Mouse (Mus musculus): ENCODE measurements around the gene Ift22. TPM values are rescaled to one million over a fixed set of nuclear protein-coding genes. Genes with fewer than 3 reads are reported as not detected.

Ift22 gene
- polyA plus RNA-seq, 1 experiment from 2014 or later = 78.8 TPM

DNA sequence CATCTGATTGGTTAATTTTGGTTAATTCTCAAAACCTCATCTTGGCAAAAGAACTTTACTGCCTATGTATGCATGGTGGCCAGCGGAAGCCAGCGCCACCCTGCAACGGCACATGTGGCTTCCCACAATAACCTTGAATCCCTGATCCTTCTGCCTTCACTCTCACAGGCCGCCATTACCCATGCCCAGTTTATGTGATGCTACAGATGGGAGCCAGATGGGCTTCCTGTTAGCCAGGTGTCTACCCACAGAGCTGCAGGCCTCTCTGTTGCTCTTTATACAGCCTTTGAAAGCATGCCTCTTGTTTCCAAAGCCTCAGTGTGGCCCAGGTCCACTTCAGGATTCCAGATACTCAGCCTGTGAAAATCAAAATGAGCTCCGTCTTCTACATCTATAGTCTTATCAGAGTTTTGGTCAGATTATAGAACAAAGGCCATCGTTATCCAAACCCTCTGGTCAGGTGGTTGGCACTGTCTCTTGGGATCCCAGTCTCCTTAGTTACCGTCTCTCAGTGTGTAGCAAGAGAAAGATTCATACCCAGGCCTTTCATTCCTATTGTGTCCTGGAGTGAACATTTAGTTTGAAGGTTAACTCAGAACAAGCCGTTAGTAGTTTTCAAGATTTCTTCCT lies 9.8 kb downstream of the Ift22 start:
- 96% methylated on average over 8 of the region's 8 CpGs for WGBS

DNA sequence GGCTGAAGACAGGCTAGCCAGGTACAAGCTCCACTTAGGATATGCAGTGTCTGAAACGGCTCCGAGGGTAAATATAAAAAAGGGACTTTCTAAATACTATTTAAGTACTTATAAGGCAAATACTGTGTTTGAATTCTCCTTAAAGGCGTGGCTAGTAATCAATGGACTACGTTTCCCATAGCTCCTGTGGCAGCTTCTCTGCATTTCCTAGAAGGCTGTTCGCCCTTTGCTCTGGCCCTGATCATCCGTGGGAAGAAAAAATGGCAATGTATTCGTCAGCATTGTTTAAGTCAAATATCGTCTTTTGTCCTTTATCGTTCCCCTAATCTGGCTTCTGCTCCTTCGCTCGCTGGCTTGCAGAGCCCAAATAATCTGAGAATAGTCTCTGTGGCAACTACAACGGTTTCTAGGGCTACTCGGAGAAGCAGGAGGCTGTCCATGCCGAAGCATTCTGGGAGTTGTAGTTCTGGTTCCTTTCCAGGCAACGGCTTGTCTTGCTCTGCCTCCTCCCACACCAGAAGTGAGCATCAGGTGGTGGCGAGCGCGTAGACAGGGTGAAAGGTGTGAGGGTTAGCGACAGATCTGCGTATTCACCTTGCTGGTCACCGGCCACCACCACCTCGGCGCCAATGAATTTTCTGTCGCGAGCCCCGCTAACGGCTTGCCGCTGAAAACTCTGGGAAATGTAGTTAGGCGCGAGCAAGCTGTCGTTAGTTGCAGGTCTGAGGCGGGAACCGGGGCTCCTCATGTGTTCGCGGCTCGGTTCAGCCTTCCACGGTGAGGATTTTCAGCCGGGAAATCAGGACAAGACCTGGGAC lies 10.9 kb downstream of the Ift22 start:
- H3K4me2 ChIP-seq = peak overlapping the region; percentile 88
- peaks cover 7% of the 10 kb centered on the region for H3K4me1 ChIP-seq
- H3K27me3 ChIP-seq = no peaks in the 10 kb centered on the region
- H3K9me3 ChIP-seq (replicated peaks) = no peaks in the 10 kb centered on the region
- peaks cover under 1% of the 10 kb centered on the region; the same call in 1 of the 2 replicates for H3K36me3 ChIP-seq
- 3% methylated on average over 38 of the region's 38 CpGs for WGBS
- peak overlapping the region; percentile 47 for H3K9ac ChIP-seq
- peak overlapping the region; percentile 41; the same call in 1 of the 2 replicates for H3K27ac ChIP-seq
- peak; percentile 94 for ATAC-seq (replicated peaks; ENCODE audit: low FRiP score)
- peak overlapping the region; percentile 63 for H3K4me3 ChIP-seq (replicated peaks)

More for the DNA sequence above, 9.8 kb downstream of the Ift22 start:
- no peaks in the 10 kb centered on the region for H3K27me3 ChIP-seq
- H3K9me3 ChIP-seq (replicated peaks) = no peaks in the 10 kb centered on the region
- peaks cover 12% of the 10 kb centered on the region for H3K36me3 ChIP-seq
- H3K4me3 ChIP-seq (replicated peaks) = no peak overlapping the region
- no peak overlapping the region for H3K27ac ChIP-seq
- H3K9ac ChIP-seq = no peak overlapping the region
- ATAC-seq (replicated peaks; ENCODE audit: low FRiP score) = no peak
- H3K4me1 ChIP-seq = peaks cover 7% of the 10 kb centered on the region
- H3K4me2 ChIP-seq = no peak overlapping the region

DNA sequence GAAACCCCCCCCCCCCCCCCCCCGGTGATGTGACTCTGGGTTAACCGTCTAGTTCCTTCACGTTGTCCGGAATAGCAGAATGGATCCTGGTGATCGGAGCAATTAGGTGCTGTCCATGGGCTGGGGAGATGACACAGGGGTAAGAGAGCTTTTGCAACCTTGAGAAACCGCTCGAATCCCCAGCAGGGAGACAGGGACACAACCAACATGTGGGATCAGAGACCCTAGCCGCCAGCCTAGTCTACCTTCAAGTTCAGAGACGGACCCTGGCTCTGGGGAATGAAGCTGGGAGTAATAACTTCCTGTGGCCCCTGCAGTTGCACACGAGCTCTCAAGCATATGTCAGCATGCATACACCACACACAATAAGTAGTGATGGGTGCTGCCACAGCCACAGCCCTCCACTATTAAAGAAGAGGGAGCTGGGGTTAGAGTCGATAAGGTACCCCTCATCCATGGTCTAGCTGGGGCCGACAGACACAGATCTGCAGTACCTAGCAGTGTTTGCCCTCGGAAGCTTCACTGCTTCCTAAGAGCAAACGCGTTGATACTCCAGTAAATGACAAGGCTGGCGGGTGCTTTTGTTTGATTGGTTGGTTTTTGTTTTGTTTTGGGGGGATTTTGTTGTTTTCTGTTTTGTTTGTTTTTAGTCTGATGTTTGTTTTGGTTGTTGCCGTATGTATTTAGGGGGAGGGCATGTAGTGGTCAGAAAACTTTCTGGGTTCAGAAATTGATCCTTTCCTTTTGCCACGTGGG lies 11.8 kb downstream of the Ift22 start:
- H3K27ac ChIP-seq = no peak overlapping the region
- no peaks in the 10 kb centered on the region for H3K9me3 ChIP-seq (replicated peaks)
- no peaks in the 10 kb centered on the region for H3K27me3 ChIP-seq
- H3K4me3 ChIP-seq (replicated peaks) = peak overlapping the region; percentile 63
- H3K9ac ChIP-seq = peak overlapping the region; percentile 47
- H3K4me2 ChIP-seq = peak overlapping the region; percentile 88
- H3K4me1 ChIP-seq = peaks cover 7% of the 10 kb centered on the region
- 20% methylated on average over 17 of the region's 18 CpGs for WGBS
- peak; percentile 27 for ATAC-seq (replicated peaks; ENCODE audit: low FRiP score)
- H3K36me3 ChIP-seq = no peaks in the 10 kb centered on the region

DNA sequence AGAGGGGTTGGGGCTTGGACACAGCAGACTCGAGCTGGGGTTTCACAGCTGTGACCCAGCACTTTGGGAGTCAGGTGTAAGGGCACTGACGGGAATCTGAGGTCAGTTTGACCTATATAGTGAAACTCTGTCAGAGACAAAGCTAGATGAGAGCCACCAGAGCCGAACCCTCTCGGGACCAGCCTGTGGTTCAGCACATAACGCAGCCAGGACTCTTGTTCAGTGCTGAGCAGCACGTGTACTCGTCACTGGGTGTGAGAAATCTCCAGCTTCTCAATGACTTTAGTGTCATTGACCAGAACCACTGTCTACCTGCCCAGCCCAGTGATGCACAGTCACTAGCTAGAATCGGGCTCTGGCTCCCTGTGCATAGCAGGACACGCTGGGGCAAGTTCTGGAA lies 14.9 kb downstream of the Ift22 start:
- Histone ChIP-seq H3K4me1 (peaks cover 7% of the 10 kb centered on the region), H3K9me3 (replicated peaks) (no peaks in the 10 kb centered on the region), H3K27me3 (no peaks in the 10 kb centered on the region), H3K4me2 (no peak overlapping the region), H3K27ac (no peak overlapping the region), H3K9ac (no peak overlapping the region), H3K36me3 (peaks cover 13% of the 10 kb centered on the region; the same call in 1 of the 2 replicates), H3K4me3 (replicated peaks) (no peak overlapping the region)
- ATAC-seq (replicated peaks; ENCODE audit: low FRiP score) = no peak
- 83% methylated on average over 9 of the region's 9 CpGs for WGBS

DNA sequence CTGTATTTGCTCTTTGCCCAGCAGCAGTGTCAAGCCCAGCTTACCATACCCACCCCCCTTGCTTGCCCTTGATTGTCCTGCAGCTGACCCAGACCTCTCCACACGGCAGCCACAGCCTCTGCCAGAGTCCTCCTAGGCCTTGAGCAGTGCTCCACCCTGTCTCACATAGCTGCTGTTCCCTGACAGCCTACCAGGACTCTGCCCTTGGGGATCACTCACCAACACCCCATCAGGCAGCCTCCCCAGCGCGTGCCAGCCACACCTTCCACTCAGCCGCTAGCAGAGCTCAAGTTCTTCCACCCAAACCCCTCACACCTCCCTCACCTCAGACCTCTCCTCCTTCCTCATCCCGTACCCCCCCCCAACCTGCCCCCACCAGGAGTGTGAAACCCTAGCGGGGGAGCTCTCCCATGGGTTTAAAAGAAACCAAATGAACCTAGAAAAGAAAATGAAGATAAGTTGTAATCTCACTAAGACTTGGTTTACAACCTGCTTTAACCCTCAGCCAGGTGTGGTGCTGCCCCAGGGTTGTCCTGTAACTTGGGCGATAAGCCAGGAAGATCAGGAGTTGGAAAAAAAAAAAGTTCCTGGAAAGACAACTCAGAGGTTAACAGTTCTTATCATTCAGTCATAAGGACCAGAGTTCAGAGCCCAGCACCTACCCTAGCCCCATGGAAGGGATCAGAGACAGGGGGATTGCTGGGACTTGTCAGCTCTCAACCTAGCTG lies 16.0 kb downstream of the Ift22 start:
- H3K9ac ChIP-seq = no peak overlapping the region
- no peak overlapping the region for H3K4me2 ChIP-seq
- no peak overlapping the region for H3K27ac ChIP-seq
- H3K27me3 ChIP-seq = no peaks in the 10 kb centered on the region
- H3K4me1 ChIP-seq = peaks cover 7% of the 10 kb centered on the region
- no peak for ATAC-seq (replicated peaks; ENCODE audit: low FRiP score)
- H3K4me3 ChIP-seq (replicated peaks) = no peak overlapping the region
- peaks cover 13% of the 10 kb centered on the region; the same call in 1 of the 2 replicates for H3K36me3 ChIP-seq
- 72% methylated on average over 7 of the region's 7 CpGs for WGBS
- H3K9me3 ChIP-seq (replicated peaks) = no peaks in the 10 kb centered on the region

DNA sequence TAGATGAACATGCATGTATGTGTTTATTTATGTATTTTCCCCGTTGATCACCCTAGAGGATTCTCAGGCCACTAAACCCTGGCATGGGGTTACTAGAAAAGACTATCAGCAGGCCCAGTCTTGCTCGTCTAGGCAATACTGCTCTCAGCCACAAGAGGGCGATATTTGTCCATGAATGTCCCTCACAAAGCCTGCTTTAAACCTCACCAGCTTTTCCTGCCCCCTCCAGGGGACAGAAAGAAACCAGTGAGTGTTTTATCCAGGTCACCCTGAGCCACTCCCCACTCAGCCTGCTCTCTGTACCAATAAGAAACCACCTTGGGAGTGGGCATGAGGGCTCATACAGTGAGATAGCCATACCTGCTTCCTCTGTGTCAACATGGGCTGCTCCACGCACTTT lies 21.1 kb downstream of the Ift22 start:
- Histone ChIP-seq H3K36me3 (peaks cover 13% of the 10 kb centered on the region; the same call in 1 of the 2 replicates), H3K4me3 (replicated peaks) (no peak overlapping the region), H3K9ac (no peak overlapping the region), H3K4me2 (no peak overlapping the region), H3K27me3 (no peaks in the 10 kb centered on the region), H3K4me1 (no peaks in the 10 kb centered on the region), H3K27ac (no peak overlapping the region), H3K9me3 (replicated peaks) (no peaks in the 10 kb centered on the region)
- peak; percentile 71 for ATAC-seq (replicated peaks; ENCODE audit: low FRiP score)
- WGBS = 19% methylated on average over 4 of the region's 4 CpGs

DNA sequence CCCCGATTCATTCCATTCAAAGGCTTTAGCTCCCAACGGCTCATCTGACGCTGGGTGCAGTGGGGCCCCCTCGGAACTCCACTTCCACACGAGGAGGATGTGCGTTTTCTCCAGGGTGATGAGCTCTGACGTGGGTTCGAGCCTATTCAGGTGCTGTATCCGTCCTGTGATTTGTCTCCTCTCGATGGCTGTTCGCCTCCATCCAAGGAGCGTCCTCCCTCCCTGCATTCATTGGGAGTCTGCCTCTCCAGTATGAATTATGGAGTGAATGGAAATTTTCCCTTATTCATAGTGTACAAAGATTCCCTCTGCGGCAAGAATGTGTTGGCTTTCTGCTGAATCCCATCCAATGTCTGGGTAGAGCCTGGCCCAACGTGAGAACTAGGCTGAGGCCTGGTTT lies 23.9 kb downstream of the Ift22 start:
- no peak overlapping the region for H3K27ac ChIP-seq
- H3K9ac ChIP-seq = no peak overlapping the region
- no peak for ATAC-seq (replicated peaks; ENCODE audit: low FRiP score)
- H3K4me3 ChIP-seq (replicated peaks) = no peak overlapping the region
- H3K4me1 ChIP-seq = no peaks in the 10 kb centered on the region
- no peaks in the 10 kb centered on the region for H3K27me3 ChIP-seq
- no peak overlapping the region for H3K4me2 ChIP-seq
- no peaks in the 10 kb centered on the region for H3K9me3 ChIP-seq (replicated peaks)
- WGBS = 82% methylated on average over 14 of the region's 14 CpGs
- H3K36me3 ChIP-seq = peaks cover 1% of the 10 kb centered on the region; the same call in 1 of the 2 replicates

DNA sequence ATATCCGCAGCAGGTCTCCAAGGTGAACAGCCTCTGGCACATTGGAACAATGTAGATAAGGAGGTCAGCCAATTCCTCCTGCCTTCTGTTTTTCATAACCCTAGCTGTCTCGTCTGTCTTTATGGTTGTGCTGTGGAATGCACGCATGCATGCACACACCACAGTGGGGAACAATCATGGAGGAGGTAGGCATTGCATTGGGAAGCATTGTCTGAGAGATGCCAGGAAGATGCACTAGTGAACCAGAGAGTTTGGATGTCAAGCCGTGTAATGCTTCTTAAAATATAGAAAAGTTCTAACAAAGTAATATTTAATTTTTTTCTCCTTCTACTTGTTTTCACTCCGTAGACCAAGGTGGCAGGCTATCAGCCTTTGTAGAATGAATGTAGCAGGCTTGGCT lies 25.0 kb downstream of the Ift22 start:
- Histone ChIP-seq H3K27ac (no peak overlapping the region), H3K36me3 (no peaks in the 10 kb centered on the region), H3K9ac (no peak overlapping the region), H3K9me3 (replicated peaks) (no peaks in the 10 kb centered on the region), H3K4me2 (no peak overlapping the region), H3K4me1 (no peaks in the 10 kb centered on the region), H3K27me3 (no peaks in the 10 kb centered on the region), H3K4me3 (replicated peaks) (no peak overlapping the region)
- 75% methylated on average over 5 of the region's 5 CpGs for WGBS
- no peak for ATAC-seq (replicated peaks; ENCODE audit: low FRiP score)

DNA sequence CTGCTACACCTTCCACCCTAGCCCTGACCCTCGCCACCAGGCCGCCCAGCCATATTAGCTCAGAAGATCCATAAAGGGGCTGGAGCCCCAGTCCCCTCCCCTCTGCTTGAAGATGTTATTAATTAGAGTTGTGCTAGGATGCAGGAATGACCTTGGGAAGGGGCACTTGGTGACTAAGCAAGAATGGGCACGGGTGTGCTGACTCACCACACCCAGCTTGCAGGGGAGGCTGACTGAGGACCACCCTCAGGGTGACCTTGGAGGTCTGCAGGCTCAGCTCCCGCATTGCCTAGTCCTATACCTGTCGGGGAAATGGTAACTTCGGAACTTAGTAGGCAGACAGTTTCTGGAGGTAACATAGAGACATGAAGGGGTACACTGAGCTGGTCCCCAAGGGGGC lies 26.0 kb downstream of the Ift22 start:
- ATAC-seq (replicated peaks; ENCODE audit: low FRiP score) = no peak
- Histone ChIP-seq H3K4me2 (no peak overlapping the region), H3K4me1 (no peaks in the 10 kb centered on the region), H3K9ac (no peak overlapping the region), H3K36me3 (no peaks in the 10 kb centered on the region), H3K9me3 (replicated peaks) (no peaks in the 10 kb centered on the region), H3K27me3 (no peaks in the 10 kb centered on the region), H3K27ac (no peak overlapping the region), H3K4me3 (replicated peaks) (no peak overlapping the region)
- 88% methylated on average over 6 of the region's 6 CpGs for WGBS

DNA sequence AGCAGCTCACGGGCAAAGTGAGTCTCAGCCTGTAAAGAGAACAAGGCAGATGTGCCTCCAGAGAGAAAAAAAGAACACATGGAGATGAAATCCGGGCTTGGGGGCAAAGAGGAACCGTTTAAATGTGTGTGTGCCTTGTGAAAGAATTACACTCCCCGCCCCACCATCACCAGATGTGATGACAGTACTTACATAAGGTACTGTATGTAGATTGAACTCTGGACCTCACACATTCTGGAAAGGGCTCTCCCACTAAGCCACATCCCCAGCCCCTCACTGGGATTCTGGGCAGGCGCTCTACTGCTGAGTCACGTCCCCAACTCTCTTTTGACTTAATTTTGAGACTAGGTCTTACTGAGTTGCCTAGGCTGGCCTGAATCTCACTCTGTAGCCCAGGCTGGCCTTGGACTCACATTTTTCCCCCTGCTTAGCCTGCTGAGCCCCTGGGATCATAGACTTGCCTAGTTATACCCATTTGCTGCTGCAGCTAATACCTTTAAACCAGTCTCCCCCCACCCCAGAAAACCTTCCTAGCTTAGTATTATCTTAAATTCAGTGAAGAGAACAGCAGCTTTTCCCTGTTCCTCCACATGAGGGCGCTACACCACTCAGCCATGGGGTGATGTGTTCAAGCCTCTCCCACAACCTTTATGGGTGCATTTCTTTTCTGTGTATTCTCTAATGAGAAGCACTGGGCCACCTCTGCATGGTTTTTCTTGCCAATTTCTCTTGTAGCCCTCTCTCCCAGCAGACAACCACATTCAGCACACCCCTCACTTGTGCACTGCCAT lies 28.1 kb downstream of the Ift22 start:
- Histone ChIP-seq H3K36me3 (no peaks in the 10 kb centered on the region), H3K9ac (no peak overlapping the region), H3K4me3 (replicated peaks) (no peak overlapping the region), H3K4me2 (no peak overlapping the region), H3K27ac (no peak overlapping the region), H3K4me1 (no peaks in the 10 kb centered on the region), H3K27me3 (no peaks in the 10 kb centered on the region), H3K9me3 (replicated peaks) (no peaks in the 10 kb centered on the region)
- WGBS = 68% methylated on average over 7 of the region's 7 CpGs
- no peak for ATAC-seq (replicated peaks; ENCODE audit: low FRiP score)

DNA sequence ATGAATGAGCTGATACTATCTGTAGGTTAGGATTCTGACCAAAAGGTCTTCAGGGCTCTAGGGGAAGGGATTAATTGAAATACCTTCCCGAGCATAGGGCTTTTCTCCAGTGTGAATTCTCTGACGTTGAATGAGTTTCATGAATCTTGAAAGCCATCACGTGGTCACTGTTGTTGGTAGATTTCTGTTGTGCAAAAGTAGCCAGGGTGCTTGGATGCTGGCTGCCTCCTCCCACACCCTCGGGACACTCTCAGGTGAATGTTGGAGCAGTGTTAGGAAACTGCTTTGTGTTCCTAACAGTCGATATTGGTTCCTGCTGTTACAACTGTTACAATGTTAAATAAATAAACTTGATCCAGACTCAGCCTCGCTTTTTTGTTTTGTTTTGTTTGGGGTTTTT lies 28.8 kb downstream of the Ift22 start:
- no peak overlapping the region for H3K4me3 ChIP-seq (replicated peaks)
- no peaks in the 10 kb centered on the region for H3K36me3 ChIP-seq
- H3K4me1 ChIP-seq = no peaks in the 10 kb centered on the region
- 80% methylated on average over 6 of the region's 6 CpGs for WGBS
- no peak overlapping the region for H3K4me2 ChIP-seq
- H3K27me3 ChIP-seq = no peaks in the 10 kb centered on the region
- H3K9ac ChIP-seq = no peak overlapping the region
- no peak for ATAC-seq (replicated peaks; ENCODE audit: low FRiP score)
- H3K27ac ChIP-seq = no peak overlapping the region
- H3K9me3 ChIP-seq (replicated peaks) = no peaks in the 10 kb centered on the region
